Mouse (Mus musculus) C2C12 (cell line): ENCODE measurements around the gene Plcb2. TPM values are rescaled to one million over a fixed set of nuclear protein-coding genes. Genes with fewer than 3 reads are reported as not detected.

Source experiments
- H3K27me3 ChIP-seq: one replicate; pipeline ENCODE4 v1.6.1; 2011; ENCODE audit not compliant: control insufficient read depth, insufficient read depth, insufficient read length
- H3K36me3 ChIP-seq: one replicate; pipeline ENCODE4 v1.6.1; 2011; ENCODE audit not compliant: control insufficient read depth, insufficient read depth
- H3K4me3 ChIP-seq: one replicate; pipeline ENCODE4 v1.5.1; 2011; ENCODE audit warnings: mild to moderate bottlenecking, control low read depth; ENCODE audit not compliant: poor library complexity, insufficient read depth, severe bottlenecking
- H3K79me2 ChIP-seq: one replicate; pipeline ENCODE4 v1.6.1; 2011; ENCODE audit not compliant: control insufficient read depth, insufficient read depth
- H3K79me3 ChIP-seq: one replicate; pipeline ENCODE4 v1.6.1; 2011; ENCODE audit warnings: low read depth, control low read depth
- H3ac ChIP-seq: one replicate; pipeline ENCODE3; 2011; ENCODE audit warnings: low read depth; ENCODE audit not compliant: control insufficient read depth, insufficient read length
- CEBPB ChIP-seq: IDR thresholded peaks from one replicate; pipeline ENCODE4 v1.6.1; 2011; ENCODE audit warnings: low read depth, mild to moderate bottlenecking, control low read depth, moderate library complexity
- CTCF ChIP-seq: IDR thresholded peaks from one replicate; pipeline ENCODE4 v1.5.1; 2011; ENCODE audit not compliant: control insufficient read depth, insufficient read depth, insufficient read length
- FOSL1 ChIP-seq: IDR thresholded peaks from one replicate; pipeline ENCODE4 v1.8.0; 2011; ENCODE audit warnings: mild to moderate bottlenecking, low read length; ENCODE audit not compliant: poor library complexity, insufficient read depth, severe bottlenecking
- MAX ChIP-seq: IDR thresholded peaks from one replicate; pipeline ENCODE4 v1.6.1; 2011; ENCODE audit warnings: mild to moderate bottlenecking, control low read depth
- MYOD1 ChIP-seq: IDR thresholded peaks from one replicate; pipeline ENCODE4 v1.6.1; 2011; ENCODE audit warnings: low read depth; ENCODE audit not compliant: control insufficient read depth, insufficient read length
- MYOG ChIP-seq: IDR thresholded peaks from one replicate; pipeline ENCODE4 v1.6.1; 2011; ENCODE audit not compliant: control insufficient read depth, insufficient read length; ENCODE audit errors: extremely low read depth
- USF1 ChIP-seq: IDR thresholded peaks from one replicate; pipeline ENCODE4 v1.6.1; 2011; ENCODE audit warnings: low read depth, mild to moderate bottlenecking, control low read depth, moderate library complexity
- polyA plus RNA-seq: library from polyadenylated mRNA; unstranded; fragments of >200 nt; fragmentation: generic; extraction: Trizol; gene quantifications from one replicate; pipeline ENCODE4 v1.2.1, GENCODE M21; 2012; ENCODE audit warnings: missing spikeins

The Plcb2 gene
- polyA plus RNA-seq, 1 experiment = not detected

GRCm38 (mm10) chr2:118752792-118753108 lies 24.5 kb upstream of the Plcb2 start:
- TF ChIP-seq MYOG (no peak), MYOD1 (no peak), FOSL1 (no peak), USF1 (no peak), CEBPB (no peak), CTCF (no peak), MAX (no peak)
- Histone ChIP-seq H3K36me3 (peaks cover 35% of the 10 kb centered on the region), H3K4me3 (no peak overlapping the region), H3K27me3 (no peaks in the 10 kb centered on the region), H3K79me2 (peaks cover 5% of the 10 kb centered on the region), H3K79me3 (no peaks in the 10 kb centered on the region), H3ac (no peak overlapping the region)

GRCm38 (mm10) chr2:118751896-118752791 lies 23.9 kb upstream of the Plcb2 start:
- no peak for TF ChIP-seq USF1
- TF ChIP-seq MAX = no peak
- TF ChIP-seq CTCF = no peak
- TF ChIP-seq MYOD1 = no peak
- no peak for TF ChIP-seq MYOG
- no peak for TF ChIP-seq FOSL1
- TF ChIP-seq CEBPB = no peak
- Histone ChIP-seq H3ac (no peak overlapping the region), H3K79me2 (peaks cover 11% of the 10 kb centered on the region), H3K4me3 (no peak overlapping the region), H3K27me3 (no peaks in the 10 kb centered on the region), H3K36me3 (peaks cover 28% of the 10 kb centered on the region), H3K79me3 (no peaks in the 10 kb centered on the region)

- peaks cover 24% of the 10 kb centered on the region for H3K79me2 ChIP-seq
- no peak overlapping the region for H3K4me3 ChIP-seq
- H3K27me3 ChIP-seq = no peaks in the 10 kb centered on the region
- TF ChIP-seq FOSL1 (no peak), MAX (no peak), MYOG (no peak), USF1 (no peak), CEBPB (no peak), CTCF (no peak), MYOD1 (no peak)
- no peak overlapping the region for H3ac ChIP-seq
- H3K79me3 ChIP-seq = peaks cover 4% of the 10 kb centered on the region
- H3K36me3 ChIP-seq = peaks cover 13% of the 10 kb centered on the region
Measured at GRCm38 (mm10) chr2:118750476-118750875, 22.2 kb upstream of the Plcb2 start.

- Histone ChIP-seq H3K4me3 (no peak overlapping the region), H3ac (no peak overlapping the region), H3K79me3 (peaks cover 4% of the 10 kb centered on the region), H3K36me3 (peaks cover 11% of the 10 kb centered on the region), H3K27me3 (no peaks in the 10 kb centered on the region), H3K79me2 (peaks cover 24% of the 10 kb centered on the region)
- TF ChIP-seq CTCF (no peak), MYOD1 (no peak), MYOG (no peak), MAX (no peak), CEBPB (no peak), FOSL1 (no peak), USF1 (no peak)
Measured at GRCm38 (mm10) chr2:118749341-118749884, 21.2 kb upstream of the Plcb2 start.

- Histone ChIP-seq H3K36me3 (peaks cover 11% of the 10 kb centered on the region), H3K79me3 (peaks cover 4% of the 10 kb centered on the region), H3K27me3 (no peaks in the 10 kb centered on the region), H3K4me3 (peak overlapping the region; percentile 71), H3ac (peak overlapping the region; percentile 12), H3K79me2 (peaks cover 24% of the 10 kb centered on the region)
- TF ChIP-seq CTCF (no peak), CEBPB (no peak), MYOD1 (no peak), USF1 (no peak), MYOG (no peak), FOSL1 (no peak), MAX (no peak)
Measured at GRCm38 (mm10) chr2:118747301-118747960, 19.2 kb upstream of the Plcb2 start.
